Mouse (Mus musculus) embryonic facial prominence, embryonic 13.5 days (tissue): Measurements from ENCODE around the gene Phactr3. TPM values are rescaled to one million over a fixed set of nuclear protein-coding genes. Genes with fewer than 3 reads are reported as not detected.
A peak's percentile ranks its signal among the peaks of the same experiment; 100 is the strongest.

Experiments
- ATAC-seq: fragments of 200-750 bp; cut with Nextera tagmentation; 2 replicates; pipeline ENCODE4 v1.8.0; 2017; ENCODE audit warnings: low read depth; ENCODE audit not compliant: insufficient number of reproducible peaks, insufficient read depth, low FRiP score, low TSS enrichment
- H3K27ac ChIP-seq: fragments of 300-500 bp; sonication (generic); 2 replicates; pipeline ENCODE4 v1.5.1; 2015; ENCODE audit warnings: moderate library complexity, mild to moderate bottlenecking, inconsistent platforms
- H3K27me3 ChIP-seq: fragments of 300-500 bp; sonication (generic); 2 replicates; pipeline ENCODE4 v1.6.1; 2015; ENCODE audit warnings: mild to moderate bottlenecking, inconsistent platforms
- H3K36me3 ChIP-seq: fragments of 300-500 bp; sonication (generic); 2 replicates; pipeline ENCODE4 v1.6.1; 2015; ENCODE audit warnings: mild to moderate bottlenecking, inconsistent platforms
- H3K4me1 ChIP-seq: fragments of 300-500 bp; sonication (generic); 2 replicates; pipeline ENCODE4 v1.6.1; 2015; ENCODE audit warnings: inconsistent platforms
- H3K4me2 ChIP-seq: fragments of 300-500 bp; sonication (generic); 2 replicates; pipeline ENCODE4 v1.6.1; 2015; ENCODE audit warnings: moderate library complexity, mild to moderate bottlenecking, inconsistent platforms
- H3K4me3 ChIP-seq: fragments of 300-500 bp; sonication (generic); 2 replicates; pipeline ENCODE4 v1.5.1; 2015; ENCODE audit warnings: mild to moderate bottlenecking, inconsistent platforms
- H3K9ac ChIP-seq: fragments of 300-500 bp; sonication (generic); 2 replicates; pipeline ENCODE4 v1.6.1; 2015; ENCODE audit warnings: mild to moderate bottlenecking, inconsistent platforms
- H3K9me3 ChIP-seq: fragments of 300-500 bp; sonication (generic); 2 replicates; pipeline ENCODE4 v1.6.1; 2016; ENCODE audit warnings: inconsistent platforms
- WGBS: fragments of 180-500 bp; shearing (Covaris S2); methylation state at CpG from one replicate; pipeline ENCODE4 v1.1.7; 2015; ENCODE audit warnings: mixed read lengths; 5-methylcytosine and 5-hydroxymethylcytosine counted together
- polyA plus RNA-seq: library from polyadenylated mRNA; unstranded; fragments of >200 nt; fragmentation: Nextera tagmentation; extraction: Ambion mirVana; gene quantifications from 2 replicates; pipeline ENCODE4 v1.2.1, GENCODE M21; 2015

Gene Phactr3
- polyA plus RNA-seq, 1 experiment from 2014 or later = 2.5 TPM

DNA sequence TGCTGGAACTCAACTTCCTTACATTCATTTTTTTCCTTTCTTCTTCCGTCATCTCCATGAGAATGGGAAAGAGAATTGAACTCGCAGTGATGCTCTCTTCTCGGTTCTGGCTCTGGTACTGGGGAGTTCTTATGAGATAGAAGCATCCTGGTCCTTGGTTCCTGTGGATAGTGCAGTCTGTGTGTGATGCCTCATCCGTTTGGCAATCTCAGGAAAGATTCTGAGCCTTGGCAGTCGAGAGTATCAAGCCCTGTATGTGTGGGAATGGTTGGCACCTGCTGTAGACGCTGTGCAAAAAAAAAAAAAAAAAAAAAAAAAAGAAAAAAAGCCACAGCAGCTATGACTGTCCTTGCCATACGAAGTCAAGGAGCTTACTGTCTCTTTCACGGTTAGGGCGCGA lies 47.2 kb downstream of the Phactr3 start:
- Histone ChIP-seq H3K27me3 (no peaks in the 10 kb centered on the region), H3K36me3 (no peaks in the 10 kb centered on the region), H3K9me3 (no peaks in the 10 kb centered on the region), H3K4me1 (no peaks in the 10 kb centered on the region), H3K9ac (no peak overlapping the region), H3K4me2 (no peak overlapping the region), H3K4me3 (no peak overlapping the region), H3K27ac (no peak overlapping the region)
- WGBS = 78% methylated on average over 10 of the region's 10 CpGs
- no peak for ATAC-seq

DNA sequence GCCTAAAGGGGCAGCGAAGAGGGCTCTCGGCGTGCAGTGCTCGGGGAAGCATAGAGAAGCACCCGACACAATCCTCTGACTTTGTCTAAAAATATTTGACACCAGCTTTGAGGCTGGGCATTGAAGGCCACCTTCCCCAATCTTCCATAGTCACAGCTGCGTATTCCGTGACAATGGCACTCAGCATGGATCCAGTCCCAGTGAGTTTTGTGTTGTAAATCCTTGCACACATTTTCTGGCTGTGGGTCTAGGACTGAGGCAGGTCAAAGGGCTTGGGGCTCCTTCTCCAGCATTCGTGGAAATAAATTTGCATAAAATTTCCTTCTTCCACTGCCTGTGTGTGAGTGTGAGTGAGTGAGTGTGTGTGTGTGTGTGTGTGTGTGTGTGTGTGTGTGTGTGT lies 51.2 kb downstream of the Phactr3 start:
- ATAC-seq = no peak
- H3K9ac ChIP-seq = no peak overlapping the region
- H3K36me3 ChIP-seq = no peaks in the 10 kb centered on the region
- peaks cover 7% of the 10 kb centered on the region; the same call in 1 of the 2 replicates for H3K4me1 ChIP-seq
- H3K27me3 ChIP-seq = no peaks in the 10 kb centered on the region
- no peak overlapping the region for H3K27ac ChIP-seq
- H3K9me3 ChIP-seq = no peaks in the 10 kb centered on the region
- no peak overlapping the region for H3K4me2 ChIP-seq
- no peak overlapping the region for H3K4me3 ChIP-seq
- WGBS = 73% methylated on average over 8 of the region's 8 CpGs

DNA sequence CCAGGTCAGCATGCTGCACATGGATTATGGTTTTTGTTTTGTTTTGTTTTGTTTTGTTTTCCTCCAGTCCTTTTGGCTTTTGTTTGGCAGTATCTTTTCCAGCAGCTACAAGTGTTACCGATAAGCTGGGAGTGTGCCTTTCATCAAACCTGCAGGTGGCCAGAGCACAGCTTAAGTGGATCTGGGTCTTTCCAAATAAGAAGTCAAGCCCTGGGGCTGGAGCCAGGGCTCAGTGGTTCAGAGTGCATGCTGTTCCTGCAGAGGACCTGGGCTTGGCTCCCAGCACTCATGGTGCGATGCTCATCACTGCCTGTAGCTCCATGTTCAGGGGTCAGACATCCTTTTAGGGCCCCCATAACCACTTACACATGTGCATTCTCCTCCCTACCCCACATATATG lies 55.2 kb downstream of the Phactr3 start:
- 36% methylated on average over 2 of the region's 2 CpGs for WGBS
- H3K27ac ChIP-seq = no peak overlapping the region

DNA sequence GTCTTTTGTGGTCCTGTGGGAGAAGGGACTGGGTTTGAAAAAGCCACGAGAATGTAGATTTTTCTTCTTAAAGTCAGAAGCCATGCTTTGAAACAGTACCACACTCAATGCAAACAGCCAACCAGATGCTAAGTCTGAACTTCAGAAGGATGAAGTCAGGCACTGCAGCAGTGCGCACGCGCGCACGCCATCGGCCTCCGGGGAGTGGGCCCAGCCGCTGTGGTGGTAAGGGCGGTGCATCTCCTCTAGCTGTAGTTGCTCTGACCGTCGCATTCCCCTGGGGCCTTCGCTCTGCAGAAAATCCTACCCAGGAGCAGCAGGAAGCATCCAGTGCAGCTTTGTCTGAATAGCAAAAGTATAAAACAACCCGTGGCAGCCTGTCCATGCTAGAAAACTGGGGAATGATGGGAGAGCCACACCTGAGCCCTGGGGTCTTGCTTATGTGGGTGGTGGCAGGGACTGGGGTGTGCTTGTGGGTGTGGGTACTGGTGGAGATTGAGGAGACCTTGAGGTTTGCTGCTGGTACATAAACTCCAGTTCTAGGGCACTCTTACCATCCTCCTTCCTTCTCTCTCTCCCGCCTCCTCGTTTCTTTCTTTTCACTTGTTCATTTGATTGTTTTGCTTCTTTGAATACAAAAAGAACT lies 56.6 kb downstream of the Phactr3 start:
- peak overlapping the region; percentile 35 for H3K4me3 ChIP-seq
- peak overlapping the region; percentile 60 for H3K27ac ChIP-seq
- peak overlapping the region; percentile 61 for H3K9ac ChIP-seq
- no peaks in the 10 kb centered on the region for H3K27me3 ChIP-seq
- H3K36me3 ChIP-seq = no peaks in the 10 kb centered on the region
- H3K9me3 ChIP-seq = no peaks in the 10 kb centered on the region
- peak; percentile 81; the same call in 1 of the 2 replicates for ATAC-seq
- 18% methylated on average over 16 of the region's 16 CpGs for WGBS
- H3K4me2 ChIP-seq = peak overlapping the region; percentile 60
- H3K4me1 ChIP-seq = peaks cover 14% of the 10 kb centered on the region; the same call in 1 of the 2 replicates

More for the DNA sequence above, 55.2 kb downstream of the Phactr3 start:
- no peak for ATAC-seq
- Histone ChIP-seq H3K9ac (no peak overlapping the region), H3K4me2 (no peak overlapping the region), H3K9me3 (no peaks in the 10 kb centered on the region), H3K4me3 (no peak overlapping the region), H3K27me3 (no peaks in the 10 kb centered on the region), H3K4me1 (peaks cover 14% of the 10 kb centered on the region; the same call in 1 of the 2 replicates), H3K36me3 (no peaks in the 10 kb centered on the region)

DNA sequence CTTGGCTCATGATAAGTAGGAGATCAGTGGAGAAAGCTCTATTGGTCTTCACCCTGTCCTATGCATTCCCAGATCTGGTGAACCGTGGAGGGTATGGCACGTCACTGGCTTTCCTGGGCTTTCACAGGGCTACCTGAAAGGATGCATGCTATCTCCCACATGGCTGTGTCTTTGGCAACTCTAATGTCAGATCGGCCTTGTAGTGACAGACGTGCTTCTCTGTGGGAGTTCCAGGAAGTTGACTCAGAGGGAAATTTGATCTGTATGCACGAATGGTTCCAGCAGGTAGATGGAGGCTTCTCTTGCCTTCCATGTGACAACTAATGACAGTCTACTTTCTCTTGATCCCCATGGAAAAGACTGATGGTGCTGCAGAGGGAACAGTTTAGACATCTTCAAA lies 65.5 kb downstream of the Phactr3 start:
- Histone ChIP-seq H3K27ac (no peak overlapping the region), H3K27me3 (no peaks in the 10 kb centered on the region), H3K9ac (no peak overlapping the region), H3K9me3 (no peaks in the 10 kb centered on the region), H3K4me1 (no peaks in the 10 kb centered on the region), H3K36me3 (no peaks in the 10 kb centered on the region), H3K4me2 (no peak overlapping the region), H3K4me3 (no peak overlapping the region)
- no peak for ATAC-seq
- WGBS = 68% methylated on average over 5 of the region's 5 CpGs

DNA sequence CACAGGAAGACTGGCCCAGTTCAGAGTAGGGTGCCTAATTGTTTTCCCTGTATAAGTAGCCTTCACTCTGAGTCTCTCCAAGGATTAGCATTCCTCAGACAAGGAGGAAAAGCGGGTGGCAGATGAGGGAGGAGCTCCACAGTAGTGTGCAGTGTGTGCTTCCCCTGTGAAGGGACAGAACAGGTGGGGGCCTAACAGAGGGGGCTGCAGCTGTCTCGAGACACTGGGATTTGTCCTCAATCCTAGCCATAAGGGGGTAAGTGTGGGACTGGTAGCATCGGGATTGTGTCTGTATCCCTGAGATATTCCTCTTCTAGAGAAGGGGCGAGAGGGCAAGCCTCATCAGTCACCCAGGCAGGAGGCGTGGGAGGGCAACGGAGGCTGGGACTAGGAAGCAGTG lies 66.1 kb downstream of the Phactr3 start:
- ATAC-seq = no peak

DNA sequence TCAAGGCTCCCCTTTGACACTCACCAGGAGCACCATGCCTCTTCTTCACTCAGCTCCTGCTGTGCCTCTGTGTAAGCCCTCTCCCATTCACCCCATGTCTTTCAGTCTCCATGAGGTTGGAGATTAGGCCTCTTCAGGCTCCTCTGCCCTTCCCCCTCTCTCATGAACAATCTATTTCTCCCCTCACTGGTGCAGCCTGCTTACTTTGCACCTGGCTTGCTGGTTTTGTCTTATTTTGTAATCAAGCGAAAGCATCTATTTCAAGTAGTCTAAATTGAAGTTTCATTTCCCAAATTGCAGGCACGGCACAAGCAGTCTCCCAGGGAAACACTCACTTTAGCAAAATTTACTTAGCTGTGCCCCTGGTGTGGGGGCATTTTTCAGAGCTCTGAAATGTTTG lies 70.2 kb downstream of the Phactr3 start:
- Histone ChIP-seq H3K27ac (no peak overlapping the region), H3K27me3 (no peaks in the 10 kb centered on the region; the same call in 1 of the 2 replicates), H3K9ac (no peak overlapping the region), H3K9me3 (no peaks in the 10 kb centered on the region), H3K36me3 (no peaks in the 10 kb centered on the region), H3K4me2 (no peak overlapping the region), H3K4me1 (no peaks in the 10 kb centered on the region), H3K4me3 (no peak overlapping the region)
- 55% methylated on average over 2 of the region's 2 CpGs for WGBS
- no peak for ATAC-seq

More for the DNA sequence above, 66.1 kb downstream of the Phactr3 start:
- Histone ChIP-seq H3K27me3 (no peaks in the 10 kb centered on the region), H3K9me3 (no peaks in the 10 kb centered on the region), H3K4me1 (no peaks in the 10 kb centered on the region), H3K4me3 (no peak overlapping the region), H3K4me2 (no peak overlapping the region), H3K9ac (no peak overlapping the region), H3K36me3 (no peaks in the 10 kb centered on the region), H3K27ac (no peak overlapping the region)
- 70% methylated on average over 6 of the region's 6 CpGs for WGBS

DNA sequence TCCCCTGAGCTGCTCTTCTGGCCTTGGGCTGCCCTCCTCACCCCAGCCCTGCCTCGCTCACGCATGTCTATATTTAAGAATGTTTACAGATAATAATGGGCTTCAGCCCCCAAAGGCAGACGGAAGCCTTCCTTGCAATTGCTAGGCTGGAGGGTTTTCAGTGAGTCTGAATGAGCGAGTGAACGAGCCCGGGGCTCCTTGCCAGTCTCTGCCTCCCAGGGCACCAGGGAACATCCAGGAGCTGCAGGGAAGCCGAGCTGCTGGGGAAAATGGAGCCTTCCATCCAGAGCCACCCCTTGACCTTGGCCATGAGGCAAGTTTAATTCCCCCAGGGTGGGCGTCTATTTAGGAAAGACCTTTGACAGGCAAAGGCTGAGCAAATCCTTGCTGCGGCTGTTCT lies 74.1 kb downstream of the Phactr3 start:
- Histone ChIP-seq H3K9ac (no peak overlapping the region), H3K4me1 (0 out of 2 replicates have a peak, but pooled peaks cover 2% of the 10 kb centered on the region), H3K4me2 (no peak overlapping the region), H3K27ac (no peak overlapping the region), H3K4me3 (no peak overlapping the region), H3K27me3 (no peaks in the 10 kb centered on the region; the same call in 1 of the 2 replicates), H3K9me3 (no peaks in the 10 kb centered on the region), H3K36me3 (no peaks in the 10 kb centered on the region)
- ATAC-seq = no peak
- 45% methylated on average over 9 of the region's 9 CpGs for WGBS

DNA sequence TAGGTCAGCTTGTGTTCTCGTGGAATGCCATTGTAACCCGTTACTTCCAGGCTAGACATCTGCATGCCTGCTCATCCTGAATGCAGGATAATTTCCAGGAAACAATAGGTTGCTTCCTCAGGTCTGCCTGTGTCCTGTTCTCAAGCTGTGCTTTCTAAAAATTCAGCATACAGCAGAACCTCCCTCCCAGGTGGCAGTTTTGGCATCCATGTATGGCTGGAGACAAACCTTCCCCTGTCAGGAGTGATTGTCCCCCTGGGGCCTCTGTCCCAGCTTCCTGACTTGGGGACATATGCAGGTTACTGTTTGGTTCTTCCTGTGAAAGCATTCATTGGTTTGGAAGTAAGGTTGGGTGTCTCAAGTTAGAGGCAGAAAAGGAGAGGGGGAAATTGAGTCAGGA lies 74.7 kb downstream of the Phactr3 start:
- H3K36me3 ChIP-seq = no peaks in the 10 kb centered on the region
- ATAC-seq = no peak

DNA sequence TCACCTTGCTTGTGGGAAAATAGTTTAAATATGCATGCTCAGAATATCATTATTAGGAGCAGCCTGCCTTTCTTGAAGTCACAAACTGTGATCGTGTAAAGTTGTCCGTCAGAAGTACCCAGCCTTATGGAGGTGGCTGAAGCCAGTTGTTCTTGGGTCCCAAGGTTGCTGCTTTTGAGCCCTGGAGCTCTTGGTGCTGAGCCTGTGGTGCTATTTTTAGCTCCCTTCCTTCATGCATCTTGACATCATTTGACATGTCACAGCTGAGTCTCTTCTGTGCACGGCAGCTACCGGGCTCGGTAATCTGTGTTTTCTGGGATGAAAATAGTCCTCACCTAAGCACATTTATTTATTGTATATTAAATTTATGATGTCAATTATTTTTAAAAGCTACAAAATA lies 76.1 kb downstream of the Phactr3 start:
- no peak for ATAC-seq
- H3K4me3 ChIP-seq = no peak overlapping the region
- H3K27ac ChIP-seq = no peak overlapping the region
- WGBS = 67% methylated on average over 5 of the region's 5 CpGs
- H3K4me1 ChIP-seq = 0 out of 2 replicates have a peak, but pooled peaks cover 2% of the 10 kb centered on the region
- H3K36me3 ChIP-seq = no peaks in the 10 kb centered on the region
- no peak overlapping the region for H3K9ac ChIP-seq
- H3K4me2 ChIP-seq = no peak overlapping the region
- H3K9me3 ChIP-seq = no peaks in the 10 kb centered on the region
- H3K27me3 ChIP-seq = no peaks in the 10 kb centered on the region; the same call in 1 of the 2 replicates

More for the DNA sequence above, 74.7 kb downstream of the Phactr3 start:
- Histone ChIP-seq H3K27me3 (no peaks in the 10 kb centered on the region; the same call in 1 of the 2 replicates), H3K4me3 (no peak overlapping the region), H3K4me2 (no peak overlapping the region), H3K9ac (no peak overlapping the region), H3K9me3 (no peaks in the 10 kb centered on the region), H3K27ac (no peak overlapping the region), H3K4me1 (0 out of 2 replicates have a peak, but pooled peaks cover 2% of the 10 kb centered on the region)
- 57% methylated on average over 2 of the region's 2 CpGs for WGBS

DNA sequence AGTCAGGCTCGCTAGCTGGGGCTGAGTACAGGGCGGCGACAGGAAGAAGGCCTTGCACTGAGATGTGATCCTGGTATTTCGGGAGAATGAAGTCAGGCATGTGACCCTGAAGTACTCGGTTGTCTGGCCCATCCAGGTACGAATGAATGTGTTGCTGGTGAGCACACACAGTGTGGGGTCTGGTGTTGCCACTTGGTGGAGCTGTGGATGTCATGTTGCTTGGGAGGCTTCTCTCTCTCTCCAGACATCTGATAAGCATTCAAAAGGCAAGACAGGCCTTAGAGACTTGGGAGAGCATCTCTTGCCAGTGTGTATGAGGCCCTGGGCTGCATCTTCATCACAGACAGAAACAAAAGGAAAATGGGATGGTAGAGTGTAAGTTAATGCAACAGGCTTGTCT lies 77.3 kb downstream of the Phactr3 start:
- Histone ChIP-seq H3K4me2 (no peak overlapping the region), H3K27ac (no peak overlapping the region), H3K9ac (no peak overlapping the region), H3K4me1 (0 out of 2 replicates have a peak, but pooled peaks cover 2% of the 10 kb centered on the region), H3K9me3 (no peaks in the 10 kb centered on the region), H3K4me3 (no peak overlapping the region), H3K27me3 (no peaks in the 10 kb centered on the region), H3K36me3 (no peaks in the 10 kb centered on the region)
- ATAC-seq = no peak
- 87% methylated on average over 6 of the region's 6 CpGs for WGBS

DNA sequence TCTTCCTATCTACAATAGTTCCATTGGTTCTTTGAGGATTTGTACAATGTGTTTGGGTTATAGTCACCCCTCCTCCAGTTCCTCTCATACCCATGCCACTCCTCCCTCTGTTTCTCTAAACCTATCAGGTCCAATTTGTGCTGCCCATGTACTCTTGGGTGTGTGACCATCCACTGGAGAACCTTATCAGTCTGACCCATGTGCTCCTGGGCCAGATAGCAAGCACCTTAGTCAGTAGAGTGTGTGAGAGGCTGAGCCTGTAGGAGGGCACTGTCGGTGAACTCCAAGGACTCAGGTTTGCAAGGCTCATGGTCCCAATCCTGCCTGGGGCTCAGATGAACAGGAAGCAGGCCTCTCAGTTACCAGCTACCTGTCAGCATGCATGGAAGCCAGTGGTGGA lies 78.8 kb downstream of the Phactr3 start:
- no peak overlapping the region for H3K9ac ChIP-seq
- H3K27ac ChIP-seq = no peak overlapping the region
- H3K36me3 ChIP-seq = no peaks in the 10 kb centered on the region
- no peak overlapping the region for H3K4me2 ChIP-seq
- H3K27me3 ChIP-seq = no peaks in the 10 kb centered on the region
- no peak overlapping the region for H3K4me3 ChIP-seq
- no peak for ATAC-seq
- 56% methylated on average over 1 of the region's 1 CpGs for WGBS
- 0 out of 2 replicates have a peak, but pooled peaks cover 2% of the 10 kb centered on the region for H3K4me1 ChIP-seq
- H3K9me3 ChIP-seq = no peaks in the 10 kb centered on the region
